Mouse (Mus musculus) midbrain, embryonic 14.5 days (tissue): ENCODE data around the gene Akr1c20. TPM values are rescaled to one million over a fixed set of nuclear protein-coding genes. Genes with fewer than 3 reads are reported as not detected.

Experiments used
- ATAC-seq: fragments of 200-750 bp; cut with Nextera tagmentation; 2 replicates; pipeline ENCODE4 v1.8.0; 2017; ENCODE audit warnings: moderate number of reproducible peaks, moderate library complexity; ENCODE audit not compliant: low FRiP score, low TSS enrichment
- DNase-seq: peaks from one replicate; pipeline ENCODE4 v3.0.0-alpha.2; 2015
- H3K27ac ChIP-seq: fragments of 300-500 bp; sonication (generic); replicated peaks from 2 replicates; pipeline ENCODE4 v1.5.1; 2014; ENCODE audit warnings: mild to moderate bottlenecking, low read depth, low read length, moderate library complexity
- H3K27me3 ChIP-seq: fragments of 300-500 bp; sonication (generic); 2 replicates; pipeline ENCODE4 v1.6.1; 2014; ENCODE audit warnings: low read length, control low read depth, mixed read lengths; ENCODE audit not compliant: control insufficient read depth, insufficient read depth
- H3K36me3 ChIP-seq: fragments of 300-500 bp; sonication (generic); 2 replicates; pipeline ENCODE4 v1.6.1; 2014; ENCODE audit warnings: low read length, control low read depth; ENCODE audit not compliant: control insufficient read depth, insufficient read depth
- H3K4me1 ChIP-seq: fragments of 300-500 bp; sonication (generic); 2 replicates; pipeline ENCODE4 v1.6.1; 2014; ENCODE audit warnings: mild to moderate bottlenecking, antibody characterized with exemption, low read length, control low read depth; ENCODE audit not compliant: control insufficient read depth, insufficient read depth
- H3K4me2 ChIP-seq: fragments of 300-500 bp; sonication (generic); 2 replicates; pipeline ENCODE4 v1.6.1; 2014; ENCODE audit warnings: mild to moderate bottlenecking, low read length, moderate library complexity
- H3K4me3 ChIP-seq: fragments of 300-500 bp; sonication (generic); replicated peaks from 2 replicates; pipeline ENCODE4 v1.5.1; 2014; ENCODE audit warnings: low read depth, low read length
- H3K9ac ChIP-seq: fragments of 300-500 bp; sonication (generic); replicated peaks from 2 replicates; pipeline ENCODE4 v1.6.1; 2014; ENCODE audit warnings: mild to moderate bottlenecking, low read length, moderate library complexity
- H3K9me3 ChIP-seq: fragments of 300-500 bp; sonication (generic); 2 replicates; pipeline ENCODE4 v1.6.1; 2016; ENCODE audit warnings: low read length, control low read depth, mixed read lengths; ENCODE audit not compliant: control insufficient read depth
- WGBS: fragments of 180-500 bp; shearing (Covaris S2); extraction: QIAGEN DNeasy Blood & Tissue Kit; methylation state at CpG from one replicate; pipeline ENCODE4 v1.1.7; 2014; 5-methylcytosine and 5-hydroxymethylcytosine counted together
- polyA plus RNA-seq: library from polyadenylated mRNA; unstranded; fragments of >200 nt; fragmentation: Nextera tagmentation; extraction: Ambion mirVana; gene quantifications from 2 replicates; pipeline ENCODE4 v1.2.1, GENCODE M21; 2014

Gene Akr1c20
- polyA plus RNA-seq, result not detected in 2 replicates

DNA sequence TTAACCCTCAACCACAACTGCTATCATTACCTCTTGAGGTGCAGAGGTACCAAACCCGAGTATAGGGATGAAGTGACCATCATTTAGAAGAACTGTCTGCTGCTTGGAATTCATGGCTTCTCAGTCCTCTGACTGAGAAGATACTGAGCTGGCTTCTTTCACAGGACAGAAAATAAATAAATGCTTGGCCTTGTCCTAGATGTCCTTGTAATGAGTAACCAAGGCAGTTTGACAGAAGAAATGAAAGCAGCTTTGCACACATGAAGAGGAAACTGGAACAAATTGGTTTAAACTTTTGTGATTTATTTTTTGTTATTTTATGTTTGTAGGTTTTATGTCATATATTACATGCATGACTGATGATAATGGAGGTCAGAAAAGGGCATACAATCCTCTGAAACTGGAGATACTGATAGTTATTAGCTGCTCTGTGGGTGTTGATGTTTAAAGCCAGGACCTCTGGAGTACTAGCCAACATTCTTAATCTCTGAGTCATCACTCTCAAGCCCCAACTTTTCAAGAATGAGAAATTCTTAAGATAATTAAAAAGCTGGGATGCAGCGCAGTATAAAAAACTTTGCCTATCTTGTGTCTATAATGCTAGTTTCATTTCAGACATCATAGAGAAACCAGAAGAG is at the start of gene Akr1c20:
Gene Akr1c20, minus strand, starts transcription at position 145 of the 638 bp plus-strand sequence.
- Histone ChIP-seq H3K9ac (no peak within 1 kb of the TSS), H3K4me1 (no peaks in the 10 kb centered on the region), H3K36me3 (no peaks in the 10 kb centered on the region), H3K4me3 (no peak within 1 kb of the TSS), H3K9me3 (no peaks in the 10 kb centered on the region), H3K27me3 (no peaks in the 10 kb centered on the region), H3K4me2 (no peak within 1 kb of the TSS), H3K27ac (no peak within 1 kb of the TSS)
- DNase-seq (no peak), ATAC-seq (no peak)
- 84% methylated on average over 2 of the region's 2 CpGs for WGBS

DNA sequence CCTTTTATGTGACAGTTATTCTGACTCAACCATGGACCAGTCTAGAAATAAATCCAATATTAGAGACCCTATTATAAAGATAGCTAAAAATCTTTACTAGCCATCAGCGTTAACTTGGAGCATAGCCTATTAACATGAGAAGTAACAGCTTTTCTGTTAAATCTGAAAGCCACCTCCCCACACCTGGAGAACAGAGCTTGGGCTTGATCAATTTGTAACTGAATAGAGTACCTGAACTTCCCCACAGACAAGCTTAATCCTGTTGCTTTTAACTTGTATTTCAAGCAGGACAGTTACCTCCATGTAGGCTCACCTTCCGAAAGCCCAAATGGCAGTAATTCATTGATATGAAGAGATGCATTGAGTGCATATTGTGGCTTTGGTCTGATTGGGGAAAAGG is 42.9 kb upstream of the Akr1c20 start:
- H3K9ac ChIP-seq, result no peak overlapping the region
- DNase-seq, result no peak
- no peak overlapping the region for H3K27ac ChIP-seq
- H3K4me2 ChIP-seq, result no peak overlapping the region
- no peaks in the 10 kb centered on the region for H3K36me3 ChIP-seq
- no peaks in the 10 kb centered on the region for H3K27me3 ChIP-seq
- no peaks in the 10 kb centered on the region for H3K9me3 ChIP-seq
- 92% methylated on average over 2 of the region's 2 CpGs for WGBS
- no peak for ATAC-seq
- no peaks in the 10 kb centered on the region for H3K4me1 ChIP-seq
- no peak overlapping the region for H3K4me3 ChIP-seq

DNA sequence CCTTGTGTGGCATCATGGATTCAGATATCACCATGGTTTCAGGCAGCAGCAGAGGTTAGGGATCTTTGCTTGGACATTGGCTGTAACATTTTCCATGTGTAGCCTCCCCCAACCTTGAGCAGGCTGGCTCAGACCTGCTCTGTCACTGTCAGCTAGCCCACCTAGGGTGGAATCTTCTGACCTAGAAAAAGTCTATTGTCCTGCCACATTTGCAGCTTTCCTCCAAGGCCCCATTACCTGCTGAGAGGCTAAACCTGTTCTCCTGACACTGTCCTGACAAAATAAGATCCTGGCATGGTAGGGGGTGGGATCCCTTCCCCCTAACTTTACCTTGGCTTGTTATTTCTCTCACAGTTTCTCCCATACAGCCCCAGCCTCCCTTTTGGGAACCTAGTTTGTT is 37.4 kb upstream of the Akr1c20 start:
- no peak overlapping the region for H3K27ac ChIP-seq
- H3K9ac ChIP-seq, result no peak overlapping the region
- H3K4me1 ChIP-seq, result no peaks in the 10 kb centered on the region
- no peaks in the 10 kb centered on the region for H3K9me3 ChIP-seq
- DNase-seq (no peak), ATAC-seq (no peak)
- no peaks in the 10 kb centered on the region for H3K27me3 ChIP-seq
- no peak overlapping the region for H3K4me3 ChIP-seq
- no peak overlapping the region for H3K4me2 ChIP-seq
- no peaks in the 10 kb centered on the region for H3K36me3 ChIP-seq

- Histone ChIP-seq H3K9me3 (no peaks in the 10 kb centered on the region), H3K4me3 (no peak overlapping the region), H3K4me1 (no peaks in the 10 kb centered on the region), H3K36me3 (no peaks in the 10 kb centered on the region), H3K9ac (no peak overlapping the region), H3K27ac (no peak overlapping the region), H3K27me3 (no peaks in the 10 kb centered on the region), H3K4me2 (no peak overlapping the region)
- ATAC-seq (no peak), DNase-seq (no peak)
- WGBS, result 56% methylated on average over 1 of the region's 1 CpGs
Observed at GRCm38 (mm10) chr13:4559143-4559542, 36.0 kb upstream of the Akr1c20 start.

DNA sequence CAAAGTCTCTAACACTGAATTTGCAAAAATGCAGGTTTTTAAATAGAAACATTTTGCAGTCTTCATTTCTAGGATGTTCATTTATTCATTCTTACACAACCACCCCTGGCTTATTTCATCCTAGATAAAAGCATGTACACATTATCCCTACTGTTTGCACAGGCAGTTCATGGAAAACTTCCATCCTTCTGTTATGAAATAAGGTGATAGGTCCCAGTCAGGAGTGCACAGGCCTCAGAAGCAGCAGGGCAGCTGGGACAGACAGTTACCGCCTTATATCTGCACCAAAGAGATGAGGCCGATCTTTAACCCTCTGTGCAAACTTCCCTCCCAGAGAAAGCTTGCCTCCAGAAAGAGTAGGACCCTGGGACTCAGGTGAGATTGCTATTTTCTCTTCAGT is 8.3 kb downstream of the Akr1c20 start:
- no peak overlapping the region for H3K4me2 ChIP-seq
- no peaks in the 10 kb centered on the region for H3K4me1 ChIP-seq
- ATAC-seq (no peak), DNase-seq (no peak)
- no peaks in the 10 kb centered on the region for H3K9me3 ChIP-seq
- H3K27ac ChIP-seq, result no peak overlapping the region
- 100% methylated on average over 2 of the region's 2 CpGs for WGBS
- no peak overlapping the region for H3K9ac ChIP-seq
- no peaks in the 10 kb centered on the region for H3K36me3 ChIP-seq
- no peak overlapping the region for H3K4me3 ChIP-seq
- no peaks in the 10 kb centered on the region for H3K27me3 ChIP-seq

- Histone ChIP-seq H3K27me3 (no peaks in the 10 kb centered on the region), H3K4me1 (no peaks in the 10 kb centered on the region), H3K9me3 (no peaks in the 10 kb centered on the region), H3K9ac (no peak overlapping the region), H3K4me2 (no peak overlapping the region), H3K4me3 (no peak overlapping the region), H3K27ac (no peak overlapping the region), H3K36me3 (no peaks in the 10 kb centered on the region)
- DNase-seq (no peak), ATAC-seq (no peak)
- WGBS, result 85% methylated on average over 1 of the region's 1 CpGs
Observed at GRCm38 (mm10) chr13:4467896-4468295, 55.2 kb downstream of the Akr1c20 start.

GRCm38 (mm10) chr13:4465641-4466040 is 57.5 kb downstream of the Akr1c20 start:
- H3K4me3 ChIP-seq, result no peak overlapping the region
- ATAC-seq, result no peak

More at GRCm38 (mm10) chr13:4465641-4466040, 57.5 kb downstream of the Akr1c20 start:
- Histone ChIP-seq H3K27me3 (no peaks in the 10 kb centered on the region), H3K4me2 (no peak overlapping the region), H3K27ac (no peak overlapping the region), H3K9me3 (no peaks in the 10 kb centered on the region), H3K9ac (no peak overlapping the region), H3K4me1 (no peaks in the 10 kb centered on the region), H3K36me3 (no peaks in the 10 kb centered on the region)
- DNase-seq, result no peak
- 91% methylated on average over 2 of the region's 2 CpGs for WGBS

Other genes with a start within 250 kb of the Akr1c20 start
- gene Akr1c12, start 243.9 kb downstream of the Akr1c20 start, polyA plus RNA-seq, result not detected in 2 replicates
- gene Akr1c6, start 89.0 kb downstream of the Akr1c20 start, polyA plus RNA-seq, result not detected in 2 replicates
- not detected in 2 replicates for gene Akr1c21, start 50.7 kb upstream of the Akr1c20 start, polyA plus RNA-seq
- 37.1 and 46.1 TPM in 2 replicates for gene Akr1e1, start 85.8 kb upstream of the Akr1c20 start, polyA plus RNA-seq